9 mouse cellular contexts compared by ENCODE assay signal in genomic region chr4:119234348-119234747, GRCm38 (mm10). TPM values are rescaled to one million over a fixed set of nuclear protein-coding genes. Genes with fewer than 3 reads are reported as not detected.
A peak's percentile ranks its signal among the peaks of the same experiment; 100 is the strongest.
DNase-seq lines count a peak whose midpoint lies in the region; ATAC-seq and TF ChIP-seq lines count a peak whose summit lies in the region.
"Had no signal": no experiment of that assay in that cellular context is flagged by ENCODE, and none has a peak within 500 bp of the region (broad histone marks: within the 10 kb centered on the region; RNA-seq: fewer than 3 reads in every experiment).

No protein-coding gene starts in this region.

- no peak for ATAC-seq in heart, embryonic 16.5 days (replicated peaks; ENCODE audit: extremely low read depth, insufficient read depth, low FRiP score)
- ATAC-seq in hindbrain, postnatal 0 days = no peak
- no peak for ATAC-seq in midbrain, embryonic 13.5 days
- ATAC-seq in megakaryocyte progenitor cell, adult 5-6 weeks (replicated peaks; ENCODE audit: poor library complexity) = no peak

- no peak overlapping the region for H3K9ac ChIP-seq in heart, embryonic 16.5 days (ENCODE audit: low read length)
- no peak overlapping the region for H3K9ac ChIP-seq in hindbrain, postnatal 0 days (replicated peaks; ENCODE audit: low read length)
- no peak overlapping the region for H3K9ac ChIP-seq in midbrain, embryonic 13.5 days (replicated peaks)

- peak overlapping the region; percentile 74 for H3K4me2 ChIP-seq in heart, embryonic 16.5 days (ENCODE audit: low read depth, low read length)
- H3K4me2 ChIP-seq in hindbrain, postnatal 0 days (ENCODE audit: low read depth, low read length) = peak overlapping the region; percentile 81
- peak overlapping the region; percentile 92 for H3K4me2 ChIP-seq in midbrain, embryonic 13.5 days (replicated peaks)

- 66% methylated on average over 3 of the region's 3 CpGs for WGBS in heart, embryonic 16.5 days
- 70% methylated on average over 3 of the region's 3 CpGs for WGBS in embryonic facial prominence, embryonic 10.5 days
- WGBS in hindbrain, postnatal 0 days = 92% methylated on average over 3 of the region's 3 CpGs
- WGBS in midbrain, embryonic 13.5 days = 91% methylated on average over 3 of the region's 3 CpGs

- intact Hi-C loops in heart, postnatal 25 days (cut with DNase I) = loop anchor here (5.0 kb wide), 1 partner anchor 1783 kb away; the partner anchor contains the start of gene Smap2

- H3K36me3 ChIP-seq in heart, embryonic 16.5 days (ENCODE audit: control insufficient read depth, insufficient read depth) = no peaks in the 10 kb centered on the region
- H3K36me3 ChIP-seq in embryonic facial prominence, embryonic 10.5 days (replicated peaks) = peaks cover 25% of the 10 kb centered on the region
- no peaks in the 10 kb centered on the region for H3K36me3 ChIP-seq in hindbrain, postnatal 0 days (ENCODE audit: insufficient read depth, low read length)
- peaks cover 19% of the 10 kb centered on the region for H3K36me3 ChIP-seq in midbrain, embryonic 13.5 days

- peaks cover 9% of the 10 kb centered on the region for H3K4me1 ChIP-seq in heart, embryonic 16.5 days (ENCODE audit: control insufficient read depth, insufficient read depth, low read length)
- peaks cover 22% of the 10 kb centered on the region for H3K4me1 ChIP-seq in embryonic facial prominence, embryonic 10.5 days
- peaks cover 6% of the 10 kb centered on the region for H3K4me1 ChIP-seq in hindbrain, postnatal 0 days (ENCODE audit: insufficient read depth, low read length)
- peaks cover 23% of the 10 kb centered on the region for H3K4me1 ChIP-seq in midbrain, embryonic 13.5 days (replicated peaks)

- no peaks in the 10 kb centered on the region for H3K9me3 ChIP-seq in heart, embryonic 16.5 days (replicated peaks; ENCODE audit: control insufficient read depth, low read length)
- no peaks in the 10 kb centered on the region for H3K9me3 ChIP-seq in embryonic facial prominence, embryonic 10.5 days
- H3K9me3 ChIP-seq in hindbrain, postnatal 0 days (ENCODE audit: low read length) = no peaks in the 10 kb centered on the region
- no peaks in the 10 kb centered on the region for H3K9me3 ChIP-seq in midbrain, embryonic 13.5 days

- DNase-seq in heart, postnatal 25 days (ENCODE audit: low spot score) = no peak
- no peak for DNase-seq in embryonic facial prominence, embryonic 10.5 days (ENCODE audit: low spot score)
- no peak for DNase-seq in hindbrain, postnatal 0 days (ENCODE audit: low spot score)
- no peak for DNase-seq in cerebellum, adult 11-12 months
- no peak for DNase-seq in right cerebral cortex, adult 18-20 months

- peak overlapping the region; percentile 72; the same call in 1 of the 2 replicates for H3K27ac ChIP-seq in heart, embryonic 16.5 days (ENCODE audit: low read length)
- no peak overlapping the region for H3K27ac ChIP-seq in embryonic facial prominence, embryonic 10.5 days (replicated peaks)
- H3K27ac ChIP-seq in hindbrain, postnatal 0 days = no peak overlapping the region
- no peak overlapping the region for H3K27ac ChIP-seq in midbrain, embryonic 13.5 days

- TF ChIP-seq CTCF in hindbrain, postnatal 0 days (IDR thresholded peaks at IDR 0.05; ENCODE audit: low read depth) = no peak

- no peaks in the 10 kb centered on the region for H3K27me3 ChIP-seq in heart, embryonic 16.5 days (ENCODE audit: control insufficient read depth, insufficient read depth, low read length)
- H3K27me3 ChIP-seq in embryonic facial prominence, embryonic 10.5 days (replicated peaks; ENCODE audit: low read depth, poor library complexity, severe bottlenecking) = no peaks in the 10 kb centered on the region
- no peaks in the 10 kb centered on the region for H3K27me3 ChIP-seq in hindbrain, postnatal 0 days (ENCODE audit: insufficient read depth, low read length)
- H3K27me3 ChIP-seq in midbrain, embryonic 13.5 days = no peaks in the 10 kb centered on the region

- peak overlapping the region; percentile 83 for H3K4me3 ChIP-seq in heart, embryonic 16.5 days (ENCODE audit: low read length)
- peak overlapping the region; percentile 92 for H3K4me3 ChIP-seq in embryonic facial prominence, embryonic 10.5 days
- H3K4me3 ChIP-seq in hindbrain, postnatal 0 days (ENCODE audit: low read length) = peak overlapping the region; percentile 91
- H3K4me3 ChIP-seq in midbrain, embryonic 13.5 days (replicated peaks) = peak overlapping the region; percentile 81

RNA-seq across cellular contexts. Expression of gene P3h1, which starts 1.6 kb away (rescaled TPM):
- polyA plus RNA-seq in heart, embryonic 16.5 days (2015; fragmentation: Nextera tagmentation; extraction: Ambion mirVana) = 28.2 and 29.3 TPM in 2 replicates
- 10 to 100 TPM; 15.0 to 15.7 TPM for total RNA-seq in heart, postnatal 25 days (2021)
- 18.5 and 19.6 TPM in 2 replicates for polyA plus RNA-seq in embryonic facial prominence, embryonic 10.5 days (2016; fragmentation: Nextera tagmentation; extraction: Ambion mirVana)
- 15.3 and 18.3 TPM in 2 replicates for total RNA-seq in hindbrain, postnatal 0 days (2014; rRNA removed)
- 9.1 and 9.8 TPM in 2 replicates for polyA plus RNA-seq in hindbrain, postnatal 0 days (2015; fragmentation: Nextera tagmentation; extraction: Ambion mirVana)
- polyA plus RNA-seq in midbrain, embryonic 13.5 days (2015; fragmentation: Nextera tagmentation; extraction: Ambion mirVana) = 8.1 and 9.9 TPM in 2 replicates
- total RNA-seq in megakaryocyte progenitor cell, adult 5-6 weeks (2015) = 7.2 and 7.7 TPM in 2 replicates
- 9.6 and 10.6 TPM in 2 replicates for total RNA-seq in megakaryocyte progenitor cell, adult 5-6 weeks (2017)

RNA-seq across cellular contexts. Expression of gene AU022252, which starts 1.8 kb away (rescaled TPM):
- 22.5 and 23.4 TPM in 2 replicates for polyA plus RNA-seq in heart, embryonic 16.5 days (2015; fragmentation: Nextera tagmentation; extraction: Ambion mirVana)
- 10 to 100 TPM; 21.5 to 23.5 TPM for total RNA-seq in heart, postnatal 25 days (2021)
- 40.1 and 40.2 TPM in 2 replicates for polyA plus RNA-seq in embryonic facial prominence, embryonic 10.5 days (2016; fragmentation: Nextera tagmentation; extraction: Ambion mirVana)
- 15.3 and 26.4 TPM in 2 replicates for total RNA-seq in hindbrain, postnatal 0 days (2014; rRNA removed)
- polyA plus RNA-seq in hindbrain, postnatal 0 days (2015; fragmentation: Nextera tagmentation; extraction: Ambion mirVana) = 19.8 and 20.5 TPM in 2 replicates
- 30.2 and 34.4 TPM in 2 replicates for polyA plus RNA-seq in midbrain, embryonic 13.5 days (2015; fragmentation: Nextera tagmentation; extraction: Ambion mirVana)
- 3.4 and 4.6 TPM in 2 replicates for total RNA-seq in megakaryocyte progenitor cell, adult 5-6 weeks (2015)
- 8.0 and 12.4 TPM in 2 replicates for total RNA-seq in megakaryocyte progenitor cell, adult 5-6 weeks (2017)

RNA-seq across cellular contexts. Expression of gene Tmem269, which starts 16.3 kb away (rescaled TPM):
- polyA plus RNA-seq in heart, embryonic 16.5 days (2015; fragmentation: Nextera tagmentation; extraction: Ambion mirVana) = 0.15 and 0.22 TPM in 2 replicates
- total RNA-seq in heart, postnatal 25 days (2021) = not detected
- polyA plus RNA-seq in embryonic facial prominence, embryonic 10.5 days (2016; fragmentation: Nextera tagmentation; extraction: Ambion mirVana) = 0.25 TPM in 1 of 2 replicates, not detected in the other
- 0.37 TPM in 1 of 2 replicates, not detected in the other for total RNA-seq in hindbrain, postnatal 0 days (2014; rRNA removed)
- 0.30 and 0.43 TPM in 2 replicates for polyA plus RNA-seq in hindbrain, postnatal 0 days (2015; fragmentation: Nextera tagmentation; extraction: Ambion mirVana)
- 0.34 and 0.36 TPM in 2 replicates for polyA plus RNA-seq in midbrain, embryonic 13.5 days (2015; fragmentation: Nextera tagmentation; extraction: Ambion mirVana)
- total RNA-seq in megakaryocyte progenitor cell, adult 5-6 weeks (2015) = not detected in 2 replicates
- not detected in 2 replicates for total RNA-seq in megakaryocyte progenitor cell, adult 5-6 weeks (2017)

RNA-seq across cellular contexts. Expression of gene Cldn19, which starts 20.9 kb away (rescaled TPM):
- not detected in 2 replicates for polyA plus RNA-seq in heart, embryonic 16.5 days (2015; fragmentation: Nextera tagmentation; extraction: Ambion mirVana)
- under 1 TPM in 1 of 2 experiments, not detected in 1; 0.06 TPM for total RNA-seq in heart, postnatal 25 days (2021)
- not detected in 2 replicates for polyA plus RNA-seq in embryonic facial prominence, embryonic 10.5 days (2016; fragmentation: Nextera tagmentation; extraction: Ambion mirVana)
- total RNA-seq in hindbrain, postnatal 0 days (2014; rRNA removed) = 3.6 and 5.1 TPM in 2 replicates
- 1.1 and 1.7 TPM in 2 replicates for polyA plus RNA-seq in hindbrain, postnatal 0 days (2015; fragmentation: Nextera tagmentation; extraction: Ambion mirVana)
- polyA plus RNA-seq in midbrain, embryonic 13.5 days (2015; fragmentation: Nextera tagmentation; extraction: Ambion mirVana) = 0.55 and 1.3 TPM in 2 replicates
- total RNA-seq in megakaryocyte progenitor cell, adult 5-6 weeks (2015) = not detected in 2 replicates
- not detected in 2 replicates for total RNA-seq in megakaryocyte progenitor cell, adult 5-6 weeks (2017)
- polyA plus RNA-seq: thymus, postnatal 0 days had no signal

RNA-seq across cellular contexts. Expression of gene Svbp, which starts 39.2 kb away (rescaled TPM):
- polyA plus RNA-seq in heart, embryonic 16.5 days (2015; fragmentation: Nextera tagmentation; extraction: Ambion mirVana) = 114 and 119 TPM in 2 replicates
- 10 to 100 TPM; 15.3 to 19.0 TPM for total RNA-seq in heart, postnatal 25 days (2021)
- 132 and 139 TPM in 2 replicates for polyA plus RNA-seq in embryonic facial prominence, embryonic 10.5 days (2016; fragmentation: Nextera tagmentation; extraction: Ambion mirVana)
- 40.9 and 64.7 TPM in 2 replicates for total RNA-seq in hindbrain, postnatal 0 days (2014; rRNA removed)
- polyA plus RNA-seq in hindbrain, postnatal 0 days (2015; fragmentation: Nextera tagmentation; extraction: Ambion mirVana) = 175 and 179 TPM in 2 replicates
- polyA plus RNA-seq in midbrain, embryonic 13.5 days (2015; fragmentation: Nextera tagmentation; extraction: Ambion mirVana) = 227 and 237 TPM in 2 replicates
- total RNA-seq in megakaryocyte progenitor cell, adult 5-6 weeks (2015) = 37.3 and 44.8 TPM in 2 replicates
- 17.3 and 43.0 TPM in 2 replicates for total RNA-seq in megakaryocyte progenitor cell, adult 5-6 weeks (2017)
